Mouse (Mus musculus): ENCODE results near the gene Lifr.

DNA sequence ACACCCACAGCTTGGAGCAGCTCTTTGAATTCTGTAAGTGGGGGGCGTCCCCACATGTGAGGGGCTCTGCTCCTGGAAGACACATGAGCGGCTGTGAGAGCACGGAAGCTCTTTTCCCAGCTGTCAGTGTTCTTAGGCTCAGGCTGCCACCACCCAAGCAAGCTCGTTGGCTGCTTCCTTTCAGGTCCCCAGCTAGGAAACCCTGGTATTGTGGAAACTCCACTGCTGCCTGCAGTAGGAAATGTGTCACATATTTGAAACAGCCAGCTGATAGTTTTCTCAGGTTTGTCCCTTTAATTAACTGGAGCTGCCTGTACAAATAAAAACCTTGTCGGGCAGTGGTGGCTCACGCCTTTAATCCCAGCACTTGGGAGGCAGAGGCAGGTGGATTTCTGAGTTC lies 73.4 kb downstream of the Lifr start:
- TF ChIP-seq POLR2A (IDR thresholded peaks at IDR 0.05; ENCODE audit: insufficient read depth, low read depth, low read length) = no peak
- no peak for TF ChIP-seq CTCF (IDR thresholded peaks at IDR 0.05)

Data from heart, adult 2 months (tissue).